ENCODE assay signal across 33 mouse cellular contexts in the genomic region with DNA sequence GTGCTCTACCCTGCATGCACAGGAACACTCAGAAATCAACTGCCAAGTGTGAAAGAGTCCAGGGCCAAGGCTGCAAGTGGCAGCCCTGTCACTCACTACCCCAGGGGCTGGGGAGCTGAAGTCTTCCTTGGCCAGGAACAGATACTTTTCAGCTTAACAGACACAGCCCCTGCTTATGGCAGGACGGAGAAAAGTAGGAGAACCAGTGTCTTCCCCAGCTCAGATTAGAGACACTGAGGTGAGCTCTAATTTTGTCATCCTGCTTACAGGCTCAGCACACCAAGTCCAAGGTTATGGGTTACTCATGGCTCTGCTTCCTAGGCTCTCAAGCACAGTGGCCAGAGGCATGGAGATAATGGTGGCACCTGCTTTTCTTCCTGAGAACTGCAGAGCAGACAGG.
A peak's percentile ranks its signal among the peaks of the same experiment; 100 is the strongest.
DNase-seq lines count a peak whose midpoint lies in the region; ATAC-seq lines count a peak whose summit lies in the region.
"Had no signal": no experiment of that assay in that cellular context is flagged by ENCODE, and none has a peak within 500 bp of the region (broad histone marks: within the 10 kb centered on the region; RNA-seq: fewer than 3 reads in every experiment).

No protein-coding gene starts in this region.

- no peaks in the 10 kb centered on the region for H3K9me3 ChIP-seq in kidney, embryonic 14.5 days (ENCODE audit: control insufficient read depth, low read length)
- H3K9me3 ChIP-seq: forebrain, embryonic 13.5 days; heart, embryonic 10.5 days; hindbrain, embryonic 15.5 days; kidney, embryonic 15.5 days; limb, embryonic 13.5 days had no signal

- no peaks in the 10 kb centered on the region for H3K27me3 ChIP-seq in kidney, embryonic 14.5 days (ENCODE audit: control insufficient read depth, insufficient read depth, low read length)
- H3K27me3 ChIP-seq: forebrain, embryonic 13.5 days; hindbrain, embryonic 15.5 days; kidney, embryonic 15.5 days; limb, embryonic 13.5 days had no signal

- H3K4me1 ChIP-seq in kidney, embryonic 14.5 days (ENCODE audit: control insufficient read depth, insufficient read depth, low read length), result 0 out of 2 replicates have a peak, but pooled peaks cover 10% of the 10 kb centered on the region
- H3K4me1 ChIP-seq: forebrain, embryonic 13.5 days had no signal

- 85% methylated on average over 1 of the region's 1 CpGs for WGBS in kidney, embryonic 14.5 days

- 0 out of 2 replicates have a peak overlapping the region, but pooled peaks have one; percentile 4 for H3K9ac ChIP-seq in kidney, embryonic 14.5 days (ENCODE audit: low read depth, low read length)
- H3K9ac ChIP-seq: forebrain, embryonic 13.5 days; hindbrain, embryonic 15.5 days; kidney, embryonic 15.5 days had no signal

- DNase-seq in adrenal gland, adult 8-10 months, result peak; percentile 24
- DNase-seq in adrenal gland, postnatal 10 days, result no peak
- DNase-seq in kidney, postnatal 10 days, result no peak
- DNase-seq in adrenal gland, postnatal 36 days, result peak; percentile 20 to 30
- DNase-seq in gastrocnemius, postnatal 10 days, result no peak
- no peak for DNase-seq in gastrocnemius, adult 18-20 months (ENCODE audit: low spot score)
- DNase-seq: cerebellum, adult 11 months; cerebellum, adult 9-10 months; embryo, embryonic 11 days; gastrocnemius, postnatal 25 days; heart, adult 11 months; heart, postnatal 4 days; kidney, adult 11 months; kidney, postnatal 36 days; lung, adult 18-20 months; lung, postnatal 4 days; right cerebral cortex, postnatal 25 days; thymus, adult 18-20 months; thymus, postnatal 25 days had no signal

- H3K4me3 ChIP-seq in kidney, embryonic 14.5 days (ENCODE audit: low read length), result no peak overlapping the region
- H3K4me3 ChIP-seq: erythroblast, embryonic 14.5 days; forebrain, embryonic 13.5 days; heart, embryonic 10.5 days; hindbrain, embryonic 15.5 days; kidney, embryonic 15.5 days; layer of hippocampus, adult 2 months; left cerebral cortex, adult 2 months; limb, embryonic 13.5 days had no signal

- ATAC-seq in kidney, embryonic 14.5 days (ENCODE audit: low FRiP score, low TSS enrichment), result no peak
- ATAC-seq: CD4-positive, CD25-positive, alpha-beta regulatory T cell, adult 4 months; forebrain, embryonic 13.5 days; inflammation-experienced regulatory T-cells, adult 6 months; lung, postnatal 0 days; midbrain, embryonic 16.5 days had no signal

- no peak overlapping the region for H3K27ac ChIP-seq in kidney, embryonic 14.5 days (ENCODE audit: low read depth, low read length)
- H3K27ac ChIP-seq: forebrain, embryonic 13.5 days; heart, embryonic 10.5 days; hindbrain, embryonic 15.5 days; kidney, embryonic 15.5 days; layer of hippocampus, adult 2 months; left cerebral cortex, adult 2 months; limb, embryonic 13.5 days had no signal

- no peaks in the 10 kb centered on the region for H3K36me3 ChIP-seq in kidney, embryonic 14.5 days (ENCODE audit: control insufficient read depth, insufficient read depth, low read length)
- H3K36me3 ChIP-seq: heart, embryonic 10.5 days; hindbrain, embryonic 15.5 days; kidney, embryonic 15.5 days; limb, embryonic 13.5 days had no signal

- no peak overlapping the region for H3K4me2 ChIP-seq in kidney, embryonic 14.5 days (replicated peaks; ENCODE audit: low read depth, low read length)
- H3K4me2 ChIP-seq: forebrain, embryonic 13.5 days; hindbrain, embryonic 15.5 days; kidney, embryonic 15.5 days; limb, embryonic 13.5 days; liver, embryonic 11.5 days had no signal

Comparison
In these comparisons a context has a peak if more than half of its experiments do, and no peak if none do; other contexts are left out.
1. DNase-seq: peak in adrenal gland, adult 8-10 months (single experiment) and adrenal gland, postnatal 36 days (2 of 2); none in adrenal gland, postnatal 10 days (single experiment), kidney, postnatal 10 days (single experiment), gastrocnemius, postnatal 10 days (single experiment) and gastrocnemius, adult 18-20 months (single experiment).